8 mouse cellular contexts compared by ENCODE assay signal in genomic region chr10:127120301-127121065, GRCm38 (mm10). TPM values are rescaled to one million over a fixed set of nuclear protein-coding genes. Genes with fewer than 3 reads are reported as not detected.
DNase-seq lines count a peak whose midpoint lies in the region; ATAC-seq lines count a peak whose summit lies in the region.

No protein-coding gene starts in this region.

- 0 out of 2 replicates have a peak, but pooled peaks have one; percentile 7 for ATAC-seq in heart, embryonic 12.5 days (ENCODE audit: insufficient number of reproducible peaks, low FRiP score)
- ATAC-seq in megakaryocyte-erythroid progenitor cell, adult 5-6 weeks (replicated peaks; ENCODE audit: low FRiP score, low TSS enrichment, poor library complexity, severe bottlenecking): no peak

- H3K9me3 ChIP-seq in heart, embryonic 12.5 days (replicated peaks): no peaks in the 10 kb centered on the region

- peak overlapping the region; percentile 92 for H3K4me3 ChIP-seq in heart, embryonic 12.5 days
- H3K4me3 ChIP-seq in brown adipose tissue, adult 24 weeks (ENCODE audit: insufficient read depth, low read depth, low read length): peak overlapping the region; percentile 69

- 4% methylated on average over 34 of the region's 34 CpGs for WGBS in heart, embryonic 12.5 days

- H3K27me3 ChIP-seq in heart, embryonic 12.5 days (replicated peaks): no peaks in the 10 kb centered on the region

- peak overlapping the region; percentile 86 for H3K9ac ChIP-seq in heart, embryonic 12.5 days

- peaks cover 16% of the 10 kb centered on the region for H3K4me1 ChIP-seq in heart, embryonic 12.5 days (replicated peaks)
- H3K4me1 ChIP-seq in brown adipose tissue, adult 24 weeks (ENCODE audit: control insufficient read depth, insufficient read depth, insufficient read length, low read length): no peaks in the 10 kb centered on the region; the same call in 1 of the 2 replicates

- no peak overlapping the region for H3K27ac ChIP-seq in heart, embryonic 12.5 days (ENCODE audit: poor library complexity, severe bottlenecking)
- no peak overlapping the region for H3K27ac ChIP-seq in brown adipose tissue, adult 24 weeks (replicated peaks; ENCODE audit: low read depth, low read length)

- intact Hi-C loops in heart, postnatal 14 days (cut with DNase I): loop anchor here (5.0 kb wide), 1 partner anchor 192 kb away; the partner anchor contains the start of gene Mars

- peak overlapping the region; percentile 99 for H3K4me2 ChIP-seq in heart, embryonic 12.5 days

- DNase-seq in heart, postnatal 14 days: no peak
- DNase-seq in A20 (ENCODE audit: low read depth, low spot score): peak; percentile 16
- peak; percentile 24 for DNase-seq in heart, postnatal 4 days
- DNase-seq in lung, postnatal 10 days: peak; percentile 11
- DNase-seq in yolk sac, embryonic 10.5 days (ENCODE audit: low spot score): no peak

- H3K36me3 ChIP-seq in heart, embryonic 12.5 days: peaks cover 38% of the 10 kb centered on the region

RNA-seq across cellular contexts. Expression of gene Os9, which starts 0.4 kb away (rescaled TPM):
- 52.2 and 52.4 TPM in 2 replicates for polyA plus RNA-seq in heart, embryonic 12.5 days (2016; fragmentation: Nextera tagmentation; extraction: Ambion mirVana)
- total RNA-seq in heart, postnatal 14 days (2021): 10 to 100 TPM; 29.3 to 34.8 TPM
- polyA plus RNA-seq in brown adipose tissue, adult 24 weeks (2012; ENCODE audit: insufficient read depth, insufficient read length, missing spikeins): 35.8 and 42.4 TPM in 2 replicates
- total RNA-seq in heart, postnatal 4 days (2021): 10 to 100 TPM; 33.0 to 35.4 TPM
- total RNA-seq in megakaryocyte-erythroid progenitor cell, adult 5-6 weeks (2014; fragmentation: Nextera tagmentation): 55.8 and 64.5 TPM in 2 replicates
- 152 and 154 TPM in 2 replicates for total RNA-seq in megakaryocyte-erythroid progenitor cell, adult 5-6 weeks (2017)

RNA-seq across cellular contexts. Expression of gene B4galnt1, which starts 44.5 kb away (rescaled TPM):
- 1.9 and 2.4 TPM in 2 replicates for polyA plus RNA-seq in heart, embryonic 12.5 days (2016; fragmentation: Nextera tagmentation; extraction: Ambion mirVana)
- 1 to 10 TPM; 2.9 to 3.8 TPM for total RNA-seq in heart, postnatal 14 days (2021)
- polyA plus RNA-seq in brown adipose tissue, adult 24 weeks (2012; ENCODE audit: insufficient read depth, insufficient read length, missing spikeins): 0.95 and 1.8 TPM in 2 replicates
- 1 to 10 TPM; 2.2 to 2.7 TPM for total RNA-seq in heart, postnatal 4 days (2021)
- 67.2 and 84.7 TPM in 2 replicates for total RNA-seq in megakaryocyte-erythroid progenitor cell, adult 5-6 weeks (2014; fragmentation: Nextera tagmentation)
- 18.5 and 23.3 TPM in 2 replicates for total RNA-seq in megakaryocyte-erythroid progenitor cell, adult 5-6 weeks (2017)

RNA-seq across cellular contexts. Expression of gene Agap2, which starts 45.4 kb away (rescaled TPM):
- 0.03 TPM in 1 of 2 replicates, not detected in the other for polyA plus RNA-seq in heart, embryonic 12.5 days (2016; fragmentation: Nextera tagmentation; extraction: Ambion mirVana)
- 10 to 100 TPM; 12.2 to 12.3 TPM for total RNA-seq in heart, postnatal 14 days (2021)
- polyA plus RNA-seq in brown adipose tissue, adult 24 weeks (2012; ENCODE audit: insufficient read depth, insufficient read length, missing spikeins): 0.48 and 1.5 TPM in 2 replicates
- total RNA-seq in heart, postnatal 4 days (2021): 1 to 10 TPM; 2.1 to 2.8 TPM
- total RNA-seq in megakaryocyte-erythroid progenitor cell, adult 5-6 weeks (2014; fragmentation: Nextera tagmentation): 19.7 and 45.9 TPM in 2 replicates
- total RNA-seq in megakaryocyte-erythroid progenitor cell, adult 5-6 weeks (2017): 26.4 and 43.3 TPM in 2 replicates

RNA-seq across cellular contexts. Expression of gene Tspan31, which starts 50.4 kb away (rescaled TPM):
- polyA plus RNA-seq in heart, embryonic 12.5 days (2016; fragmentation: Nextera tagmentation; extraction: Ambion mirVana): 119 and 124 TPM in 2 replicates
- 10 to 100 TPM; 47.3 to 50.0 TPM for total RNA-seq in heart, postnatal 14 days (2021)
- polyA plus RNA-seq in brown adipose tissue, adult 24 weeks (2012; ENCODE audit: insufficient read depth, insufficient read length, missing spikeins): 56.7 and 71.6 TPM in 2 replicates
- 10 to 100 TPM; 49.2 to 49.7 TPM for total RNA-seq in heart, postnatal 4 days (2021)
- total RNA-seq in megakaryocyte-erythroid progenitor cell, adult 5-6 weeks (2014; fragmentation: Nextera tagmentation): 43.9 and 73.9 TPM in 2 replicates
- 28.9 and 55.3 TPM in 2 replicates for total RNA-seq in megakaryocyte-erythroid progenitor cell, adult 5-6 weeks (2017)

RNA-seq across cellular contexts. Expression of gene Cdk4, which starts 57.1 kb away (rescaled TPM):
- polyA plus RNA-seq in heart, embryonic 12.5 days (2016; fragmentation: Nextera tagmentation; extraction: Ambion mirVana): 1,080 and 1,140 TPM in 2 replicates
- total RNA-seq in heart, postnatal 14 days (2021): 100 to 1,000 TPM in 1 of 2 experiments, 10 to 100 TPM in 1; 92.4 to 113 TPM
- 76.7 and 92.9 TPM in 2 replicates for polyA plus RNA-seq in brown adipose tissue, adult 24 weeks (2012; ENCODE audit: insufficient read depth, insufficient read length, missing spikeins)
- total RNA-seq in heart, postnatal 4 days (2021): 100 to 1,000 TPM; 289 to 314 TPM
- 656 and 761 TPM in 2 replicates for total RNA-seq in megakaryocyte-erythroid progenitor cell, adult 5-6 weeks (2014; fragmentation: Nextera tagmentation)
- total RNA-seq in megakaryocyte-erythroid progenitor cell, adult 5-6 weeks (2017): 479 and 664 TPM in 2 replicates

Comparison
In these comparisons a context has a peak if more than half of its experiments do, and no peak if none do; other contexts are left out.
1. DNase-seq: peak in A20 (single experiment), heart, postnatal 4 days (single experiment) and lung, postnatal 10 days (single experiment); none in heart, postnatal 14 days (0 of 2) and yolk sac, embryonic 10.5 days (single experiment).
2. RNA of gene B4galnt1, which starts 44.5 kb away (total RNA-seq): 18.5 to 84.7 TPM in megakaryocyte-erythroid progenitor cell, adult 5-6 weeks; 2.9 to 3.8 TPM in heart, postnatal 14 days and 2.2 to 2.7 TPM in heart, postnatal 4 days; every median in the first group is over 4 times any median in the second.